Mouse (Mus musculus): ENCODE data around the gene Fam71e1.

Gene Fam71e1

GRCm38 (mm10) chr7:44490281-44490680 is 6.1 kb upstream of the Fam71e1 start:
- Histone ChIP-seq H3K9me3 (ENCODE audit: low read length) (no peaks in the 10 kb centered on the region), H3K4me1 (replicated peaks; ENCODE audit: low read depth, low read length) (peaks cover 64% of the 10 kb centered on the region), H3K27me3 (ENCODE audit: insufficient read depth, low read length) (no peaks in the 10 kb centered on the region), H3K36me3 (ENCODE audit: insufficient read depth, low read length) (peaks cover 77% of the 10 kb centered on the region), H3K4me3 (replicated peaks; ENCODE audit: low read length) (no peak overlapping the region)
- TF ChIP-seq NANOG (IDR thresholded peaks at IDR 0.05; ENCODE audit: borderline replicate concordance, low read length) (no peak), CTCF (conservative IDR thresholded peaks at IDR 0.05; ENCODE audit: low read length) (no peak), POU5F1 (IDR thresholded peaks at IDR 0.05; ENCODE audit: borderline replicate concordance, low read length) (no peak)

- TF ChIP-seq POU5F1 (IDR thresholded peaks at IDR 0.05; ENCODE audit: borderline replicate concordance, low read length) (no peak), CTCF (conservative IDR thresholded peaks at IDR 0.05; ENCODE audit: low read length) (no peak), NANOG (IDR thresholded peaks at IDR 0.05; ENCODE audit: borderline replicate concordance, low read length) (no peak)
- peaks cover 59% of the 10 kb centered on the region for H3K4me1 ChIP-seq (replicated peaks; ENCODE audit: low read depth, low read length)
- H3K36me3 ChIP-seq (ENCODE audit: insufficient read depth, low read length): peaks cover 75% of the 10 kb centered on the region
- H3K4me3 ChIP-seq (replicated peaks; ENCODE audit: low read length): no peak overlapping the region
- H3K9me3 ChIP-seq (ENCODE audit: low read length): no peaks in the 10 kb centered on the region
- no peaks in the 10 kb centered on the region for H3K27me3 ChIP-seq (ENCODE audit: insufficient read depth, low read length)
Measured at GRCm38 (mm10) chr7:44491391-44491790, 5.0 kb upstream of the Fam71e1 start.

GRCm38 (mm10) chr7:44492166-44492826 is 4.1 kb upstream of the Fam71e1 start:
- Histone ChIP-seq H3K9me3 (ENCODE audit: low read length) (no peaks in the 10 kb centered on the region), H3K27me3 (ENCODE audit: insufficient read depth, low read length) (no peaks in the 10 kb centered on the region), H3K4me1 (replicated peaks; ENCODE audit: low read depth, low read length) (peaks cover 52% of the 10 kb centered on the region), H3K4me3 (replicated peaks; ENCODE audit: low read length) (0 out of 2 replicates have a peak overlapping the region, but pooled peaks have one; percentile 10), H3K36me3 (ENCODE audit: insufficient read depth, low read length) (peaks cover 67% of the 10 kb centered on the region)
- TF ChIP-seq POU5F1 (IDR thresholded peaks at IDR 0.05; ENCODE audit: borderline replicate concordance, low read length): no peak
- TF ChIP-seq CTCF (conservative IDR thresholded peaks at IDR 0.05; ENCODE audit: low read length): no peak
- no peak for TF ChIP-seq NANOG (IDR thresholded peaks at IDR 0.05; ENCODE audit: borderline replicate concordance, low read length)

GRCm38 (mm10) chr7:44494681-44495080 is 1.7 kb upstream of the Fam71e1 start:
- Histone ChIP-seq H3K9me3 (ENCODE audit: low read length) (no peaks in the 10 kb centered on the region), H3K36me3 (ENCODE audit: insufficient read depth, low read length) (peaks cover 51% of the 10 kb centered on the region), H3K4me3 (replicated peaks; ENCODE audit: low read length) (peak overlapping the region; percentile 91), H3K27me3 (ENCODE audit: insufficient read depth, low read length) (no peaks in the 10 kb centered on the region), H3K4me1 (replicated peaks; ENCODE audit: low read depth, low read length) (peaks cover 63% of the 10 kb centered on the region)
- TF ChIP-seq CTCF (conservative IDR thresholded peaks at IDR 0.05; ENCODE audit: low read length): no peak
- TF ChIP-seq POU5F1 (IDR thresholded peaks at IDR 0.05; ENCODE audit: borderline replicate concordance, low read length): no peak
- no peak for TF ChIP-seq NANOG (IDR thresholded peaks at IDR 0.05; ENCODE audit: borderline replicate concordance, low read length)

GRCm38 (mm10) chr7:44495086-44495485 is 1.3 kb upstream of the Fam71e1 start:
- H3K9me3 ChIP-seq (ENCODE audit: low read length): no peaks in the 10 kb centered on the region
- H3K27me3 ChIP-seq (ENCODE audit: insufficient read depth, low read length): no peaks in the 10 kb centered on the region
- peaks cover 47% of the 10 kb centered on the region for H3K36me3 ChIP-seq (ENCODE audit: insufficient read depth, low read length)
- TF ChIP-seq CTCF (conservative IDR thresholded peaks at IDR 0.05; ENCODE audit: low read length) (no peak), POU5F1 (IDR thresholded peaks at IDR 0.05; ENCODE audit: borderline replicate concordance, low read length) (no peak), NANOG (IDR thresholded peaks at IDR 0.05; ENCODE audit: borderline replicate concordance, low read length) (no peak)
- peaks cover 67% of the 10 kb centered on the region for H3K4me1 ChIP-seq (replicated peaks; ENCODE audit: low read depth, low read length)
- peak overlapping the region; percentile 91 for H3K4me3 ChIP-seq (replicated peaks; ENCODE audit: low read length)

GRCm38 (mm10) chr7:44496771-44497109 is 359 bp downstream of the Fam71e1 start:
- H3K36me3 ChIP-seq (ENCODE audit: insufficient read depth, low read length): peaks cover 31% of the 10 kb centered on the region
- no peaks in the 10 kb centered on the region for H3K9me3 ChIP-seq (ENCODE audit: low read length)
- H3K4me3 ChIP-seq (replicated peaks; ENCODE audit: low read length): peak overlapping the region; percentile 91
- no peak for TF ChIP-seq POU5F1 (IDR thresholded peaks at IDR 0.05; ENCODE audit: borderline replicate concordance, low read length)
- TF ChIP-seq NANOG (IDR thresholded peaks at IDR 0.05; ENCODE audit: borderline replicate concordance, low read length): no peak
- no peak for TF ChIP-seq CTCF (conservative IDR thresholded peaks at IDR 0.05; ENCODE audit: low read length)
- H3K27me3 ChIP-seq (ENCODE audit: insufficient read depth, low read length): no peaks in the 10 kb centered on the region
- H3K4me1 ChIP-seq (replicated peaks; ENCODE audit: low read depth, low read length): peaks cover 79% of the 10 kb centered on the region

GRCm38 (mm10) chr7:44497361-44498055 is 1.1 kb downstream of the Fam71e1 start:
- H3K27me3 ChIP-seq (ENCODE audit: insufficient read depth, low read length): no peaks in the 10 kb centered on the region
- peaks cover 71% of the 10 kb centered on the region for H3K4me1 ChIP-seq (replicated peaks; ENCODE audit: low read depth, low read length)
- no peaks in the 10 kb centered on the region for H3K9me3 ChIP-seq (ENCODE audit: low read length)
- TF ChIP-seq NANOG (IDR thresholded peaks at IDR 0.05; ENCODE audit: borderline replicate concordance, low read length): no peak
- TF ChIP-seq CTCF (conservative IDR thresholded peaks at IDR 0.05; ENCODE audit: low read length): no peak
- TF ChIP-seq POU5F1 (IDR thresholded peaks at IDR 0.05; ENCODE audit: borderline replicate concordance, low read length): no peak
- peak overlapping the region; percentile 91 for H3K4me3 ChIP-seq (replicated peaks; ENCODE audit: low read length)
- peaks cover 23% of the 10 kb centered on the region for H3K36me3 ChIP-seq (ENCODE audit: insufficient read depth, low read length)

GRCm38 (mm10) chr7:44498922-44499321 is 2.5 kb downstream of the Fam71e1 start:
- no peaks in the 10 kb centered on the region for H3K9me3 ChIP-seq (ENCODE audit: low read length)
- H3K27me3 ChIP-seq (ENCODE audit: insufficient read depth, low read length): no peaks in the 10 kb centered on the region
- peaks cover 69% of the 10 kb centered on the region for H3K4me1 ChIP-seq (replicated peaks; ENCODE audit: low read depth, low read length)
- peaks cover 9% of the 10 kb centered on the region for H3K36me3 ChIP-seq (ENCODE audit: insufficient read depth, low read length)
- no peak overlapping the region; the same call in 1 of the 2 replicates for H3K4me3 ChIP-seq (replicated peaks; ENCODE audit: low read length)
- TF ChIP-seq POU5F1 (IDR thresholded peaks at IDR 0.05; ENCODE audit: borderline replicate concordance, low read length): no peak
- TF ChIP-seq CTCF (conservative IDR thresholded peaks at IDR 0.05; ENCODE audit: low read length): no peak
- TF ChIP-seq NANOG (IDR thresholded peaks at IDR 0.05; ENCODE audit: borderline replicate concordance, low read length): no peak
